Mouse (Mus musculus) kidney, embryonic 14.5 days (tissue): Measurements from ENCODE around the gene Bcor. TPM values are rescaled to one million over a fixed set of nuclear protein-coding genes. Genes with fewer than 3 reads are reported as not detected.
A peak's percentile ranks its signal among the peaks of the same experiment; 100 is the strongest.

Experiments
- ATAC-seq: fragments of 200-750 bp; cut with Nextera tagmentation; 2 replicates; pipeline ENCODE4 v1.8.0; 2017; ENCODE audit warnings: moderate number of reproducible peaks, mild to moderate bottlenecking, moderate TSS enrichment, moderate library complexity; ENCODE audit not compliant: low FRiP score, low TSS enrichment
- H3K27ac ChIP-seq: fragments of 300-500 bp; sonication (generic); 2 replicates; pipeline ENCODE4 v1.5.1; 2014; ENCODE audit warnings: low read depth, mild to moderate bottlenecking, low read length, moderate library complexity, mixed read lengths
- H3K27me3 ChIP-seq: fragments of 300-500 bp; sonication (generic); 2 replicates; pipeline ENCODE4 v1.6.1; 2014; ENCODE audit warnings: mild to moderate bottlenecking, low read length; ENCODE audit not compliant: control insufficient read depth, insufficient read depth
- H3K36me3 ChIP-seq: fragments of 300-500 bp; sonication (generic); 2 replicates; pipeline ENCODE4 v1.6.1; 2014; ENCODE audit warnings: low read length, mixed read lengths; ENCODE audit not compliant: control insufficient read depth, insufficient read depth
- H3K4me1 ChIP-seq: fragments of 300-500 bp; sonication (generic); 2 replicates; pipeline ENCODE4 v1.6.1; 2014; ENCODE audit warnings: low read length, mixed read lengths; ENCODE audit not compliant: control insufficient read depth, insufficient read depth
- H3K4me2 ChIP-seq: fragments of 300-500 bp; sonication (generic); replicated peaks from 2 replicates; pipeline ENCODE4 v1.6.1; 2014; ENCODE audit warnings: low read depth, mild to moderate bottlenecking, low read length
- H3K4me3 ChIP-seq: fragments of 300-500 bp; sonication (generic); 2 replicates; pipeline ENCODE4 v1.5.1; 2014; ENCODE audit warnings: mild to moderate bottlenecking, low read length
- H3K9ac ChIP-seq: fragments of 300-500 bp; sonication (generic); 2 replicates; pipeline ENCODE4 v1.6.1; 2014; ENCODE audit warnings: low read depth, mild to moderate bottlenecking, low read length, moderate library complexity
- H3K9me3 ChIP-seq: fragments of 300-500 bp; sonication (generic); 2 replicates; pipeline ENCODE4 v1.6.1; 2016; ENCODE audit warnings: low read length; ENCODE audit not compliant: control insufficient read depth
- WGBS: fragments of 180-500 bp; shearing (Covaris S2); extraction: QIAGEN DNeasy Blood & Tissue Kit; methylation state at CpG from one replicate; pipeline ENCODE4 v1.1.7; 2014; 5-methylcytosine and 5-hydroxymethylcytosine counted together
- polyA plus RNA-seq: library from polyadenylated mRNA; unstranded; fragments of >200 nt; fragmentation: Nextera tagmentation; extraction: Ambion mirVana; gene quantifications from 2 replicates; pipeline ENCODE4 v1.2.1, GENCODE M21; 2014

Bcor gene
- polyA plus RNA-seq, 1 experiment from 2014 or later = 24.1 TPM

DNA sequence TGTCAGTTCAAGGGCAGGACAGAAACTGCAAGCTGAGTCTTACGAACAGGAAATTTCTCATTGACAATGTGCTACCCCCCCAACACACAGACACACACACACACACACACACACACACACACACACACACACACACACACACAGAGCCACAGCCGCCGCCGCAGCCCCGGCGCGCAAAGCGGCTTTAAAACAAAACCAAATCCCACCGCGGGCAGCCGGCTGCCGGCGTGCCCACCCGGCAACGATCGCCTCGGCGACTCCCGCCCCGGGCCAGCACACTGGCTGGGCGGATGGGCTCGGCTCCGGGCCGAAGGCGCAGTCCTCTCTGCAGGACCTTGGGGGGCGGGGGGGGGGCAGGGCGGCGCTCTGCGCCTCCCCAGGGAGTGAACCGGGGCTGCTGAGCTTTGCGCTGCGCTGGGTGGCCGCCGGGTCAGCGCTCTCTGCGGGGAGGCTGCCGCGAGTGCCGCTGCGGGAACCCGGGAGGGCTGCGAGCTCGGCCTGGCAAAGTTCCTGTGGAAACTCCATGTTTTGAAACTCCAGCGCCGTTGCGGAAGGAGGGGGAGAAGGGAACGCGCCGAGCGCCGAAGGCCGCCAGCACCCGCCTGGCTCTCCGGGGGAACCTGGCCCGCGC, 68.6 kb downstream of the Bcor start:
- peaks cover 19% of the 10 kb centered on the region for H3K27me3 ChIP-seq
- no peaks in the 10 kb centered on the region for H3K36me3 ChIP-seq
- peak overlapping the region; percentile 50 for H3K4me3 ChIP-seq
- peak overlapping the region; percentile 83 for H3K4me2 ChIP-seq
- 4% methylated on average over 38 of the region's 56 CpGs for WGBS
- ATAC-seq = no peak
- H3K27ac ChIP-seq = peak overlapping the region; percentile 91
- peaks cover 12% of the 10 kb centered on the region; the same call in 1 of the 2 replicates for H3K4me1 ChIP-seq
- H3K9ac ChIP-seq = peak overlapping the region; percentile 72
- H3K9me3 ChIP-seq = no peaks in the 10 kb centered on the region

DNA sequence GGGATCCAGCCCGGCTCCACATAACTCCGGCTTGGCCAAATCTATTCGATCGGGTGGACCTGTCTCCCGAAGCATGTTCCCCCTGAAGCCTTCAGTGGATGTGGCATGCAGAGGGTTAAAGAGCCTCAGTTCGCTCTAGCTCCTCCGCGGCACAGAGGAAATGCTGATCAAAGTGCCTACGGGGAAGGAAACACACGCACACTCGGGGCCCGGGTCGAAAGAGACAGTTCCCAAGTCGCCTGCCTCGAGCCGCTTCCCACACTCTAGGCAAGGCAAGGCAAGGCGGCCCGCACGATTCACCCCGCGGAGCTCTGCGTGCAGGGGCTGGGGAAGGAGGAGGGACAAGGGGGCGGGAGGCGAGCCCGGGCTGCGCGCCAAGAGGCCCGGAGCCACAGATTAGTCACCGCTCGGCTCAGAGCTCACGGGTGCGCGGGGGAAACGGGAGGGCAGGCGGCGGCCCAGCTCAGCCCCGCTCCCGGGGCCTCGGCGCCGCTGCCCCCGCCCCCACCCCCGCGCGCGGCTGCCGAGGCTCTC, 69.2 kb downstream of the Bcor start:
- peaks cover 19% of the 10 kb centered on the region for H3K27me3 ChIP-seq
- whole genome bisulfite sequencing = 3% methylated on average over 34 of the region's 47 CpGs
- peak overlapping the region; percentile 91 for H3K27ac ChIP-seq
- peak; percentile 18 for ATAC-seq
- no peaks in the 10 kb centered on the region for H3K9me3 ChIP-seq
- H3K36me3 ChIP-seq = no peaks in the 10 kb centered on the region
- H3K4me3 ChIP-seq = peak overlapping the region; percentile 50
- H3K4me1 ChIP-seq = peaks cover 12% of the 10 kb centered on the region; the same call in 1 of the 2 replicates
- peak overlapping the region; percentile 83 for H3K4me2 ChIP-seq
- peak overlapping the region; percentile 72; the same call in 1 of the 2 replicates for H3K9ac ChIP-seq

- Histone ChIP-seq H3K4me1 (peaks cover 12% of the 10 kb centered on the region; the same call in 1 of the 2 replicates), H3K9me3 (no peaks in the 10 kb centered on the region), H3K27me3 (peaks cover 21% of the 10 kb centered on the region), H3K27ac (peak overlapping the region; percentile 91), H3K9ac (peak overlapping the region; percentile 72; the same call in 1 of the 2 replicates), H3K4me3 (peak overlapping the region; percentile 50; the same call in 1 of the 2 replicates), H3K4me2 (peak overlapping the region; percentile 83), H3K36me3 (no peaks in the 10 kb centered on the region)
- WGBS = 4% methylated on average over 37 of the region's 37 CpGs
- ATAC-seq = peak; percentile 65
Observed at GRCm38 (mm10) chrX:12090151-12090870, 69.8 kb downstream of the Bcor start.

GRCm38 (mm10) chrX:12089353-12090081, 70.6 kb downstream of the Bcor start:
- Histone ChIP-seq H3K36me3 (no peaks in the 10 kb centered on the region), H3K4me1 (peaks cover 12% of the 10 kb centered on the region; the same call in 1 of the 2 replicates), H3K27ac (peak overlapping the region; percentile 91; the same call in 1 of the 2 replicates), H3K9ac (no peak overlapping the region; the same call in 1 of the 2 replicates), H3K27me3 (peaks cover 23% of the 10 kb centered on the region), H3K4me3 (peak overlapping the region; percentile 12; the same call in 1 of the 2 replicates), H3K4me2 (peak overlapping the region; percentile 83), H3K9me3 (no peaks in the 10 kb centered on the region)
- no peak for ATAC-seq
- WGBS = 4% methylated on average over 47 of the region's 52 CpGs

GRCm38 (mm10) chrX:12089027-12089340, 71.2 kb downstream of the Bcor start:
- Histone ChIP-seq H3K9me3 (no peaks in the 10 kb centered on the region), H3K27ac (peak overlapping the region; percentile 89; the same call in 1 of the 2 replicates), H3K27me3 (peaks cover 23% of the 10 kb centered on the region), H3K9ac (peak overlapping the region; percentile 68; the same call in 1 of the 2 replicates), H3K4me3 (peak overlapping the region; percentile 45), H3K4me2 (peak overlapping the region; percentile 83), H3K4me1 (peaks cover 12% of the 10 kb centered on the region; the same call in 1 of the 2 replicates), H3K36me3 (no peaks in the 10 kb centered on the region)
- ATAC-seq = no peak
- 12% methylated on average over 13 of the region's 13 CpGs for WGBS

DNA sequence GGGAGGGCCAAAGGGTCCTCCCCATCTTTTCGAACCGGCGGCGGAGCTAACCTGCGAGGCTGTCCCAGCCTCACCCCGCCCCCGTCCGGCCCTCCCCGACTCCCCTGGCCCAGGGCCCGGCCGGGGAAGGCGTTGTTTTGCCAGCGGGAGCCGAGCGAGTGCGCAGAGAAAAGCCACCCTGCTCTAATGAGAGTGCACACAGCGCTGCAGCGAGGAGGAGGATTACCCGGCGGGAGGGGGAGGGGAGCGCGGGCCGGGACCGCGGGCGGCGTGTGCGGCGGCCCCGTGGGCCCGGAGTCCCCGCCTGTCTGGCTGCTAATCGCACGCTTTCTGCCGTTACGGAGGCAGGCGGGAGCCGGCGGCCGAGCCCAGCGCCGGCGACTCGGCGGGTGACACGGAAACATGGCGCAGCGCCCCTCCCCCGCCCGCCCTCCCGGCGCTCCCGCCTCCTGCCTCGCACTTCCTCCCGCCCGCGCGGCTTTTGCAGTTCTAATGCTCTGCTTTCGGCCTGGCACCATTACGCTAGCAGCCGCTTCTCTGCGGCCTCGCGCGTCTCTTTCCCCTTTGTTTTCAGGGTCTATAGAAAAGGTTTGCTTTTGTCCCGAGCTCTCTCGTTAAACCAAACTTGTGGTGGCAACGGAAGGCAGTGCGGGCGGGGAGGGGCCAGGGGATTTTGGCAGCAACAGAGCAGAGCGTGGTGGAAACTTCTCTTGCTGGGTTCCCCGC, 71.7 kb downstream of the Bcor start:
- WGBS = 3% methylated on average over 33 of the region's 72 CpGs
- peak; percentile 51; the same call in 1 of the 2 replicates for ATAC-seq
- H3K4me2 ChIP-seq = peak overlapping the region; percentile 83
- peaks cover 12% of the 10 kb centered on the region; the same call in 1 of the 2 replicates for H3K4me1 ChIP-seq
- H3K4me3 ChIP-seq = peak overlapping the region; percentile 45
- peak overlapping the region; percentile 89 for H3K27ac ChIP-seq
- H3K9ac ChIP-seq = peak overlapping the region; percentile 68
- H3K36me3 ChIP-seq = no peaks in the 10 kb centered on the region
- H3K27me3 ChIP-seq = peaks cover 25% of the 10 kb centered on the region
- H3K9me3 ChIP-seq = no peaks in the 10 kb centered on the region

- Histone ChIP-seq H3K27me3 (peaks cover 29% of the 10 kb centered on the region), H3K4me2 (peak overlapping the region; percentile 83), H3K4me1 (peaks cover 16% of the 10 kb centered on the region; the same call in 1 of the 2 replicates), H3K36me3 (no peaks in the 10 kb centered on the region), H3K9ac (peak overlapping the region; percentile 68), H3K4me3 (peak overlapping the region; percentile 45), H3K9me3 (no peaks in the 10 kb centered on the region), H3K27ac (peak overlapping the region; percentile 89; the same call in 1 of the 2 replicates)
- 4% methylated on average over 49 of the region's 55 CpGs for WGBS
- no peak for ATAC-seq
Observed at GRCm38 (mm10) chrX:12087511-12088300, 72.4 kb downstream of the Bcor start.
